Mouse (Mus musculus): ENCODE data around the gene Ctnna2.

GRCm38 (mm10) chr6:77358471-77358837 is 621.0 kb downstream of the Ctnna2 start:
- TF ChIP-seq POLR2A (IDR thresholded peaks at IDR 0.05; ENCODE audit: insufficient read length, low read depth) = no peak
- no peak for TF ChIP-seq MYOD1 (IDR thresholded peaks at IDR 0.05; ENCODE audit: control insufficient read depth in 1 of 3, insufficient read length in 2 of 3, low read depth in 2 of 3)
- no peak for TF ChIP-seq USF1 (IDR thresholded peaks at IDR 0.05; ENCODE audit: low read depth)
- no peak for TF ChIP-seq TCF12 (IDR thresholded peaks at IDR 0.05; ENCODE audit: insufficient read depth, poor library complexity, severe bottlenecking)
- TF ChIP-seq MAX (IDR thresholded peaks at IDR 0.05; ENCODE audit: low read depth) = no peak
- TF ChIP-seq SRF (IDR thresholded peaks at IDR 0.05; ENCODE audit: control insufficient read depth, insufficient read length, low read depth) = no peak
- TF ChIP-seq E2F4 (IDR thresholded peaks at IDR 0.05; ENCODE audit: insufficient read depth) = no peak
- no peak for TF ChIP-seq CEBPB (IDR thresholded peaks at IDR 0.05; ENCODE audit: insufficient read depth, poor library complexity, severe bottlenecking)
